Mouse (Mus musculus): Measurements from ENCODE around the gene Cd34. TPM values are rescaled to one million over a fixed set of nuclear protein-coding genes. Genes with fewer than 3 reads are reported as not detected.

The Cd34 gene
- 100 to 1,000 TPM; 225 to 262 TPM for total RNA-seq (2021)
- long read RNA-seq, experiment 1, transcript Cd34-202 (8 exons, 2,554 nt) = minor isoform, 84 of 296 reads
- long read RNA-seq, experiment 1, transcript Cd34-201 (8 exons, 2,454 nt) = major isoform, 173 of 296 reads
- long read RNA-seq, experiment 1, partial matches to known transcripts = 25 of 296 reads
- long read RNA-seq, experiment 1, other reads (novel, unspliced or antisense) = 14 of 296 reads
- long read RNA-seq, experiment 2, transcript Cd34-202 (8 exons, 2,554 nt) = minor isoform, 108 of 357 reads
- long read RNA-seq, experiment 2, transcript Cd34-201 (8 exons, 2,454 nt) = major isoform, 196 of 357 reads
- long read RNA-seq, experiment 2, partial matches to known transcripts = 28 of 357 reads
- long read RNA-seq, experiment 2, other reads (novel, unspliced or antisense) = 23 of 357 reads

DNA sequence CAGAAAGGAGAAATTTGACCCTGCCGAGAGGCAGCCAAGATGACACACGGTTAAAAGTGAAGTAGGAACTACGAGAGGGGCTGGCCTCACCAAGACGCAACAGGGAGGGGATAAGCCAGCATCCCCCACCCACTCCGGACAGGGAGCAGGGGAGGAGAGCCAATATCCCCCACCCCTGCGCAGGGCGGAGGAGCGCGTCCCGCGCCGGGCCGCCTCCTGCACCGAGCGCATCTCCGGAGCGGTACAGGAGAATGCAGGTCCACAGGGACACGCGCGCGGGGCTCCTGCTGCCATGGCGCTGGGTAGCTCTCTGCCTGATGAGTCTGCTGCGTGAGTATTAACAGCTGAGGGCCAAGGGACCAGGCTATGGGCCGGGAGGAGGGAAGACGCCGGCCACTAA, at the start of gene Cd34:
Cd34 (plus strand) TSS at position 105 of the 400 bp plus-strand sequence.
- peak; percentile 70 to 81 for DNase-seq (ENCODE audit: low spot score in 2 of 2)

DNA sequence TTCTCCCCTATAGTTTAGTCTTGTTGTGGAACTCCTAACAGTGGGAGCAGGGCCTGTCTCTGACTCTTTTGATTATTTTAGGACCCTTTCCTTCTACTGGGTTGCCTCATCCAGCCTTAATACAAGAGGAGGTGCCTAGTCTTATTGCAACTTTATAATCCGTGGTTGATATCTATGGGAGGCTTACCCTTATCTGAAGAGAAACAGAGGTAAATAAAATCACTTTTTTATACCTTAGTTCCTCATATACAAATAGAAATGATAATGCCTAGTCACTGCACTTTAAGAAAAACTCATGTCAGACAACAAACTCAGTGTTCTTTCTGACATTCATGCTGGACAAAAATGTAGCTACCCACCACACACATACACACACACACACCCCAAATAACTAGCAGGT, 44.1 kb upstream of the Cd34 start:
- DNase-seq (ENCODE audit: low spot score in 2 of 2) = no peak

DNA sequence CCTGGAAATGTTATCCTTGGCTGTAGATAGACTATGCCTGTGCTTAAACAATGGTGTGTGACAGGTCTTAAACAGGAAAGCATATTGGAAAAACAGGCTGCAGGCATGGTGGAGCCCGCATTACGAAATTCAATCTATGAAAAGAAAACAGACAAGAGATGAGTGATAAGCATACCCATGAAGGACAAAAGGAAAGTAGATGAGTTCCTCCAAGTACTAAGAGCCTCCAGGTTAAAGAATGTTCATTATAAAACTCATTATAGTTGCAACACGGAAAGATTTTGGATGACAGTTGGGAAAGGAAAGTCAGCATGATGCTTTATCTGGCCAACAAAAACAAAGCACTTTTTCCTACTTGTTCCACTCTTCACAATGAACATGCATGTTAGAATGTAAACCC, 43.3 kb upstream of the Cd34 start:
- DNase-seq (ENCODE audit: low spot score in 2 of 2) = no peak

DNA sequence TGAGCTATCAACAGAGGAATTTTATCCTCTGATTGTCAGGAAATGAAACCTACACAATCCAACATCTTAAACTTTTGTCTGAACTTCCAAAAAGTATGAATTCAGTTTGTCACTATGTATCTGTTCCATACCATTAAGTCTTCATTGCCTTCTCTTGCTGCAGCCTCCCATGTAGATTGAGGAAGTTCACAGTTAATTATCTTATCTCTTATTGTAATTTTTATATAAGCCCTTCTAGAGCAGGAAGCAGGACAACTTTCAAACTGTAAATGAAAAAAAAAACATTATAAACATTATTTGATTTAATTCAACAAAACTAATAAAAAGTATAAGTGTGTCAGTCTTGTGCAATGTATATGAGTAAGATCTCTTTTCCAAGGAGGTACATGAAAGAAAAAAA, 37.5 kb upstream of the Cd34 start:
- DNase-seq (ENCODE audit: low spot score in 2 of 2) = no peak

DNA sequence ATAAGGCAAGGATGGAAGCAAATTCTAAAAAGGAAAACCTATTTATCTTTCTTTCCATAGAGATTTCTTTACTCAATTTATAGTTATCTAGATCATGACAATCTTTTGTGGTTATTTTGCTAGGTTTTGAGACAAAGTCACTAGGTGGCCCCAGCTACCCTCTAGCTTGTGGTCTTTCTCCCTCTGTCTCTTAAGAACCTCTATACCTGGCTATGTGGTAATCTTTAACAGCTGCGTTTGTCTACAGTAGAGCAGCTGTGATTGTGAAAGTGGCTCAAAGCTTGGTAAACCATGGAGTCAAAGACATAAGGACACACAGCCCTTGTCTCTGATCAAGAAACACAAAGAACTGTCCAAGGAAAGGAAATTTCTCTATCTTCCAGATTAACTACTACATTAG, 36.8 kb upstream of the Cd34 start:
- DNase-seq (ENCODE audit: low spot score in 2 of 2) = no peak

DNA sequence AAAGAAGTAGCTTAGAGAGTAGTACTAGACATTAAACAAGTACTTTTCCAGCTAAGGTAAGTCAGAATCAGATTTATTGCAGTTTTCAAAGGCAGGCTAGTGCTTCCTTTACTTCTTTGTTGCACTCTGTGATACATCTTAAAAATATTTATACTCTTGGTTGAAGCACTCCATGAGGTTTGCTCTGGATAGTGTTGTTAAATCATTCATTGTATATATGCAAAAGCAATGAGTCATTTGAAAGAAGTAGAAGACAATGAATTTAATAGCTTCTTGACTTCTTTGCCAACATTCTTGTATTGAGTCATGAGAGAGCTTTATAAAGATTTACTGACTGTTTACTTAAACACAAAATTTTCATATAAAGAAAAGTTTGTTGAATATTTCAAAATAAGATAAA, 29.7 kb upstream of the Cd34 start:
- no peak for DNase-seq (ENCODE audit: low spot score in 2 of 2)

DNA sequence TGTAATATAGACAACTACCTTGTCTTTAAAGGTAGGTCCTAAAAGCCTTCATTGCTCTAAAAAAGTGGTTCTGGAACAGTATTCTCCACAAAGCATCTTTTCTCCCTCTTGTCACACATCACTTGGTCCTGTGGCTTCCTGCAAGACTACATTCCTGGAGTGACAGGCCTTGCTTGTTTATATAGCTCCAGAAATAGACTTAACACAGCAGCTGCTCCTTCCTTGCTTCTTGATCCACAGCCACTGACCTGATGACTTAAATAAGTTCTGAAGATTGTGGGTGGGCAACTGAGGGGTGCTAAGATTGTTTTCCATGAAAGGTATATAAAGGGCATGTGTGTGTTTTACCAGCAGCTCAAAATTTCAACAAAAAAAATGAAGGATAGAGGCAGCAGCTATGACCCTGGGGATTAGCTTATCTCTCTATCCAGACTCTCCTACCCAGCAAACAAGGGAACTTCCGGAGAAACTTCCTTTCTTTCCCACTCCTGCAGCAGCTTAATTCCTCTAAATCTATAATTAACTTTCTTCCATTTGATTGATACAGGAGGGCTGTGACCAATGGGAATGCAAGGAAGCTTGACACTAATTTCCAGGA, 12.8 kb upstream of the Cd34 start:
- no peak for DNase-seq (ENCODE audit: low spot score in 2 of 2)

DNA sequence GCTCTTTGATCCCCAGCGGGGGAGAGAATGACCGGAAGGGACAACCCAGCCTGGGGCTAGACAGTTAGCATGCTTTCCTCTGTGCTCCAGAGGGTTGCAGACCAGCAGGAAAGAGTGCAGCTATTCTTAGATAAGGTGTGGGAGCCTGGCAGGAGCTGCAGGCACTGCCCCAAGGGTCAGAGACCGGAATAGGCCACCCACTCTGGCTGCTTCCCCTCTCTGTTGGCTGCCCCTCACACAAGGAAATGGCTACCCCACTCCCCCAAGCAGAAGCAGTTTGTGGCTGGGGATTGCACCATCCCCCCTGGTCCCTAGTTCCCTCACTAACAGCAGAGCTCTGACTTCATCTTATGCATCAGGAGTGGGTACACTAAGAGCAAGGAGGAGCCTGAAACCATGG, 10.7 kb upstream of the Cd34 start:
- DNase-seq (ENCODE audit: low spot score in 2 of 2) = no peak

DNA sequence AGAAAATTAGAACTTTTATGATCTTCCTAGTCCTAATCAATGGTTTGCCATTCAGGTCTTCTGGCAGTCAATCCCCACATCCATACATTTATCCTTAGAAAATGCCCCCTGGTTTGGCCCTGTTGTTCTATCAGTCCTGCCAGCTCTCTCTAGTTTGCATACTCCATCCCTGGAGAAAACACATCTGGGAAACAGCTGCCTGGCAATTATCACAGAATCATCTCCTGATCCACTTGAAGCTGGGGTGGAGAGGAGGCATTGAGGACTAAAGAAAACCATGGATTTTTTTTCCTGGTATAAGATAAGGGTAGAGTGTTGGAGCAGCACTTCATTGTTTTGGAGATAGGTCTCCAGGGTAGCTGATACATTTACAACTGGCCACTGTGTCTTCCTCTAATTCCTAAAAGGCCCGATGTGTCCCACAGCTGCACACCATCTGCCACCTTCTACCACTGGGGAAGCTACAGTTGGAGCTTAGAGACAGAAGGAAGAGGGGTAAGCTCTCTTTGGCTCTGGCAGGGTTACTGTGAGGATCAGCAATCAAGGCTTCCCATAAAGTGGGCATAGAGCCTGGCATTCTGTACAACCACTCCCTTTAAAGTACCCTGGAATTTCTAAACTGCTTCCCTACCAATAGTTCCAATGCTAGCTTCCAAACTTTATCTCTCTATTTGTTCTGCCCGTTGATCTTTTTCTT, 9.2 kb upstream of the Cd34 start:
- DNase-seq (ENCODE audit: low spot score in 2 of 2) = no peak

DNA sequence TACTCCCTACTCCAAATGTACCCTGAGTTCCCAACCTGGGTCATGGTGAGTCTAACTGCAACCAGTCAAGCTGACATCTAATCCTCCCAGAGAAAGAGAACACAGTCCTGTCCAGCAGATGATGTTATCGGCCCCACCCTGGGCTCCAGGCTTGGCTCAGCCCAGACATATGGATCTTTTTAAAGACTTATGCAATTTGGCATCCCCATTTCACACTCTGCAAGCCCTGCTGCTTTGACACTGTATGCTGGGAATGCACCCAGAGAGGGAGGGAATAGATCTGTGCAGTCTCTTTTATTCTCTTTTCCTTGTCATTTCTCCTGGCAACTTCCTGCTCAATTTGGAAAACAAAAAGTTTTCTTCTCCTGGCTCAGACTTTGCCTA, 8.7 kb upstream of the Cd34 start:
- peak; percentile 42 to 74 for DNase-seq (ENCODE audit: low spot score in 2 of 2)

DNA sequence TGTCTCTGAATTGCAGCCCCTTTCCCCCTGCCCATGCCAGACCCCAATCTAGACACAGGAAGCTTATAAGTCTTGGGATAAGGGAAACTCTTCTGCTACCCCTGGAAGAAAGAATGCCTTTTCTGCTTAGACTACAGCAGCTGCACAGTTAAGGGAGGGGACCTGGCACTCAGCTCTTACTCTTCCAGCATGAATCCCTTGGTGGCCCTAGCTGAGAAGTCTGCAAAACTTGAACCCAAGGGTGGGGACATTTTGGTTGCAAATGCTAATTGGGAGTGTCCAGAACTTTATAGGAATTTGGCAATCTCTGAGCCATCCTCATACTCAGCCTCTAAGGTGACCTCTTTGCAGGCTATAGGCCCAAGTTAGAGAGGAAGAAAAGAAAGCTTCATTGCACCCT, 7.9 kb upstream of the Cd34 start:
- peak in 1 of 2 experiments; percentile 49 for DNase-seq (ENCODE audit: low spot score in 2 of 2)

DNA sequence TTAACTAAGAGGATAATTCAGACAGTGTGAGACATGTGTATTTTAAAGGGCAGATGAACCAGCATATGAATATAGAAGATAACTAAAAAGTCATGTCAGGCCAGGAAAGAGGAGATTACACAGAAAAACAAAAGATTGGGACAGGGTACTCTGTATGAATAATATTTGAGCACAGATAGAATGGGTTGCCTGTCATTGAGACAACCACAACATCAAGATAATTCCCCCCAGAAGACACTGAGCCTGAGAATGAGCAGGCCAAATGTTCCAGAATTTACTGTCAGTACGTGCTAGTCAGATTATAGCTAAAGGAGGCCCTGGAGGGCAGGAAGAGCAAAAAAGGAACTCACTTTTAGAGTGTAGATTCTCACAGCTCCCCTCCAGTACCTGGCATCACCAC, 3.3 kb upstream of the Cd34 start:
- DNase-seq (ENCODE audit: low spot score in 2 of 2) = no peak

DNA sequence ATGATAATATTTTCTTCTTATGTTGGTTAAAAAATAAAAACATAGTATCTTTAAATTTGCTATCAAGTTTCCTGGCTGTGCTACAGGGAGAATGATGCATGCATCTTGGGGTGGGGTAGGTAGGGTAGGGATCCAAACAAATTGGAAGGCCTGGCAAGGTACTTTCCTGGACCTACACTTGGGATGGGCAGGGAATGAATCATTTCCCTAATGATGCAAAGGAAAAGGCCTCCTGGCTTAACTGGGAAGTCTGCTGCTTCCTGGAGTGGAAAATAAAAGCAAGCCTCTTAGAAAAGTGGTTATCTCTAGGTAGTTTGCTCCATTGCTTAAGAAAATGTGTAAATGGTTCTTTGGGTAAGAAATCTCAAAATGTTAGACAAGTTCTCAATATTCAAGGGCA, 2.9 kb downstream of the Cd34 start:
- no peak for DNase-seq (ENCODE audit: low spot score in 2 of 2)

DNA sequence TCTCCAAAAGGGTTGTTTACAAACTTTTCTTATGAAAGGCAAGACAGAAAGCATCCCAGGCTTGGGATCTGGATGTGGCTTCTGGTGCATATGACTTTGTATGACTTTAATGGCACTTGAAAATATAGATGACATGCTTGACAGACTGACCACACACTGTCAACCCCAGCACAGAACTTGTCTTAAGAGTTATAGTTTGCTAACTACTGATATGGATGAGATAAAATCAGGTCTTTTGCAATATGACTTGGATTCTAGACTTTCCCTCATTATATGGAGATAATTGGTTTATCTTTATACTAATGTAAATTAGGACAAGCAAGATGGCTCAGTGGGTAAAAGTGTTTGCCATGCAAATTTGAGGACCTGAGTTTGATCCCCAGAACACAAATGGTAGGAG, 4.3 kb downstream of the Cd34 start:
- DNase-seq (ENCODE audit: low spot score in 2 of 2) = no peak

DNA sequence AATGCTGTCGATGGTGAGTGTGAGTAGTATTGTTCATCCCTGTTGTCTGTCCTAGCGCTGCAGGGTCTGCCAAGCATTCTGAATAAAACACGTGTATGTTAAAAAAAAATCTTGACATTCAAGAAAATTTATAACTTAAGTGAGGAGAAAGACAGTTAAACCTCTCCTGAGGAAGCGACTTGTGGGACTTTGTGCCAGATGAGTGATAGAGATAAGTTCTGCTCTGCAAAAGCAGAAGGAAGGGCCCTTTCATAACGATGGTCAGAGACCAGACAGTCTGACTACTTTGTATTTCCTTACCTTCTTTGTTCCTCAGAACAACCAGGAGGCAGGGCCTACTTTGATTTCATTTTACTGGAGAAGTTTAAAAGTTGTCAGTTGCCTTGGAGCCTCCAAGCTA, 4.9 kb downstream of the Cd34 start:
- DNase-seq (ENCODE audit: low spot score in 2 of 2) = no peak

DNA sequence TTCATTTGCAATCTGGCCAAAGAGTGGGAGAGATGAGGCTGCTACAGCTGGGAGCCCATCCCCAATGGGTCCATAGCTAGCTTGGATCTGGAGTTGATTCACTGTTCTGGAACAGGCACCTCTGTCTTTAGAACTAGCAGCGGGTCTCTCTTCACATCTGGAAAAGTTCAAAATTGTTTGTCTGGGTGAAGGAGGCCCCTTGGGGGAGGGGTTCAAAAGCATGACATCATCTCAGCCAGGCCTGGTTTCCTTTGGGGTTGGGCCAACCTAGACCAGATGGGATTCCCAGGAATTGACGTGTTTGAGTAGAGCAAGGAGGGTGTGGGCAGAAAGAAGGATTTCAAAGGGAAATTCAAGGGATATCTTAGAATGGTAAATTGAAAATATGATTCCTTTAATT, 6.8 kb downstream of the Cd34 start:
- peak in 1 of 2 experiments; percentile 68 for DNase-seq (ENCODE audit: low spot score in 2 of 2)

DNA sequence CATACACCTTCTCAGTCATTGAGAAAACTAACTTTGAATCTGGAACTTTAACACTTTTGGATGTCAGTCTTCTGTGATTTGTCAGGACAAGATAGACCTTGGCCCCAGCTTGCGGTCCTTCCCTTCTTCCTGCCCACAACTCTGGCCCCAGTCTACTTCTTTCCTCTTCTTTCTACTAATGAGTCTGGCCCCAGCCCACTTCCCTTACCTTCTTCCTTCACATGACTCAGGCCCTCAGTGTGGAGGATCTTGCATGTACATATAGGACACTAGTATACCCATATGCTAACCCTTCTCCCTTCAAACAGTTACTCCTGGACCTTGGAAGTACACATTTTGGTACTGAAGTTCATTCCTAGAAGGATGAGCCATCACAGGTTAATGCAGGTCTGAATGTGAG, 7.8 kb downstream of the Cd34 start:
- DNase-seq (ENCODE audit: low spot score in 2 of 2) = no peak

DNA sequence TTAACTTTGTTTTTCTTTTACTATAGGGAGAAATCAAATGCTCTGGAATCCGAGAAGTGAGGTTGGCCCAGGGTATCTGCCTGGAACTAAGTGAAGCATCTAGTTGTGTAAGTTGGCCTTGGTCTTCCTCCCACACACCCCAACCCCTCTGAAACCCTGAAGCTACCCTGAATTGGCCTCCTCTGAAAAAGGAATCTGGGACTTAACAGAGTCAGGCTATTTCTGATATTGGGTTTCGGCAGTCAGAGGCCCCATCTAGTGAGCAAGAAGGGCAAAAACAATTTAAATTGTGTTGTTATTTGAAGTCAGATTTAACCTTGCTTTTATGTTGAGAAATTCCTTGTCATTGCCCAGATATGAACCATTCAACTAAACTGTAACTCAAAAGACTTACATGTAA, 12.3 kb downstream of the Cd34 start:
- DNase-seq (ENCODE audit: low spot score in 2 of 2) = no peak

DNA sequence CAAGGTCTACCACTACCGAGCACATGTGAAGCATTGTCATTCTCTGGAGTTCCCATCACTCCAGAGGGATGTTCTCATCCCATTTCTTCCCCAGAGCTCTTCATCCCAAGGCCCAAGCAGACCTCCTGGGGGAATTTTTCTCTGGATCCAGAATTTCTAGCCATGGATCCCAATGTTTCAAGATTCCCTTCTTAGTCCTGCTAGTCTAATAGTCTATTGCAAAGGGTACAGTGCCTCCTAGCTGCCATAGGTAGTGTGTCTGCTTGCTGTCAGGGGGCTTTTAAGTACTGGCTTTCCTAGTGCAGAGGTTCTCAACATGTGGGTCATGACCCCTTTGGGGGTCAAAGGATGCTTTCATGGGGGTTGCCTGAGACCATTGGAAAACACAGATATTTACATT, 14.3 kb downstream of the Cd34 start:
- DNase-seq (ENCODE audit: low spot score in 2 of 2) = no peak

DNA sequence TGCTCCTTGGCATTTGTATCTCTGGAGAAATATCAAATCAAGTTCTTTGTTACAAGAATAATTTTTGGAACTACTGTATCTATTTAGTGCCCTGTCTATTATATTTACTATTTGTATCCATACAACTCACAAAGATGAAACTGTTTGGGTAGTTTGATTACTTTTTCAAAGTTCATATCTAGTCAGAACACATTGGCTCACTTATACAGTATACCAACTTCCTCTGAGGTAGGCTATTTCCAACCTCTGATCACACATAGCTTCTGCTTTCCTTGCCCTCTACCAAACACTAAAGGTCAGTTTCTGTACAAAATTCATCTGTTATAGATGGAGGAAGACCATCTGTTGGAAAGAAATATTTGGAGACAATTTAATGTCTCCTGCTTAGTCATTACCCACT, 16.1 kb downstream of the Cd34 start:
- no peak for DNase-seq (ENCODE audit: low spot score in 2 of 2)

DNA sequence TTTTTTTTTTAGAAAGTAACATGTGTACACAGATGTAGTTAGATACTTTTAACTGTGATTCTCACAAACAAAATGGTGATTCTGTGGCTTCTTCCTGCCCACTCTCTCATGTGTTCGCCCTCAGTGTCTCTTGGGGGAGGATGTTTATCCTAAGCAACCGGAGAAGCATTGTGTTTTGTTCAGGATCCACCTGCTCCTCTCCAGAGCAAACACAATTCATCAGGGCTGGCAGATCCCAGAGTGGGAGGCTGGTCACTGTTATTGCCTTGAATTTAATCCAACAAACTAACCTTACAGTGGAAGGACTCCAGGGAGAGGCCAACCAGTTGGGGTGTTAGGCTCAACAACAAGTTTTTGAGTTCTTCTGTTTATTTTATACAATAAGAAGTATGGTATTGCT, 17.1 kb downstream of the Cd34 start:
- DNase-seq (ENCODE audit: low spot score in 2 of 2) = no peak

DNA sequence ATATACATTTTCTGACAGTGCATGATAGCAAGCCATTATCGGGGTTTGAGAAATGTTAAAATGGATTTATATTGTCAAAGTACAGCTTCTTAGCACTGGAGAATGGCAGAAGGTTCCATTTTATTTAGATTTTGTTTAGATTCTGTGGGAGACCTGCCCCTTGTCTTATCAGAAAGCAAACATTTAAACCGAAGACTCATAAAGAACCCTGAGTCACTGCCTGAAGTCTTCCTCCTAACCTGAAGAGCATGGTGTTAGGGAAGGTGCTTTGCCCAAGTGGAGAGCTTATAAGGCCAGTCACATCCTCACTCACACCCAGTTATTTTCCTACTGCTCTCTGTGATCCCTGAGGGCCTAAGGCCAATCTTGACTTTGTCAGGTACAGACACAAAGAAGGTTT, 18.4 kb downstream of the Cd34 start:
- DNase-seq (ENCODE audit: low spot score in 2 of 2) = no peak

DNA sequence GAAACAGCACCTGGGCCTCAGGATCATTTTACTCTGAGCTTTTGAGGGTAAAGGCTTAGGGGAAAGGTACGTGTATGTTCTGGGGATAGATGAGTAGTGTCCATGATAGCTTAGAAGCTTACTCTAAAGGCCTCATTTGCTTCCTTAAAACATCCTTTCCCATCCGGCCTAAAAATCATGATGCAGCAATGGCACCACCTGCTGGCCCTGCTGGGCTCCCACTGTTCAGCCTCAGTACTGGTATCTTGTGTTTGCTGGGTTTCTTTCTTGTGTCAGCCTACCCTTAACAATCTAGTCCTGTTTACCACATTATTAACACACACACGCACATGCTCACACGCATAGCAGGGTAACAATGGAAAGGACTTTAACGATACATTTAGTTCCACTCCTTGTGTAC, 23.6 kb downstream of the Cd34 start:
- DNase-seq (ENCODE audit: low spot score in 2 of 2) = peak in 1 of 2 experiments; percentile 66
